Mouse (Mus musculus) layer of hippocampus, postnatal 25 days (tissue): ENCODE measurements at regions not wholly inside any gene's neighbourhood (a gene's known extent, or its start where the extent isn't known, plus 50 kb on each side); places are given as distances from the start of the nearest gene placed in this dataset.

Experiments used
- DNase-seq, 2 experiments: peaks; one replicate each; pipeline ENCODE4 v3.0.0; 2022; ENCODE audit warnings: mixed read lengths in 2 of 2, low spot score in 1 of 2; ENCODE audit errors: extremely low spot score in 1 of 2

- no peak for DNase-seq
Observed at GRCm38 (mm10) chr9:30775161-30775560, 147.1 kb downstream of the Adamts15 start.

GRCm38 (mm10) chr9:30772456-30772855 lies 149.8 kb downstream of the Adamts15 start:
- DNase-seq = no peak

- no peak for DNase-seq
Observed at GRCm38 (mm10) chr9:30770436-30771173, 151.6 kb downstream of the Adamts15 start.

- no peak for DNase-seq
Observed at GRCm38 (mm10) chr9:30769435-30769729, 152.9 kb downstream of the Adamts15 start.

GRCm38 (mm10) chr9:30768665-30769434 lies 153.4 kb downstream of the Adamts15 start:
- DNase-seq = no peak

GRCm38 (mm10) chr9:30766701-30767100 lies 155.6 kb downstream of the Adamts15 start:
- DNase-seq = no peak

GRCm38 (mm10) chr9:30766171-30766570 lies 156.1 kb downstream of the Adamts15 start:
- DNase-seq = no peak

GRCm38 (mm10) chr9:30765017-30765569 lies 157.2 kb downstream of the Adamts15 start:
- DNase-seq = no peak

- DNase-seq = no peak
Observed at GRCm38 (mm10) chr9:30762913-30763312, 159.3 kb downstream of the Adamts15 start.

- DNase-seq = no peak
Observed at GRCm38 (mm10) chr9:30758121-30758520, 164.1 kb downstream of the Adamts15 start.

- no peak for DNase-seq
Observed at GRCm38 (mm10) chr9:30757406-30757805, 164.8 kb downstream of the Adamts15 start.

GRCm38 (mm10) chr9:30756796-30757195 lies 165.5 kb downstream of the Adamts15 start:
- no peak for DNase-seq

- DNase-seq = no peak
Observed at GRCm38 (mm10) chr9:30755586-30755985, 166.7 kb downstream of the Adamts15 start.

- no peak for DNase-seq
Observed at GRCm38 (mm10) chr9:30754826-30755225, 167.4 kb downstream of the Adamts15 start.

- DNase-seq = no peak
Observed at GRCm38 (mm10) chr9:30743471-30743870, 178.8 kb downstream of the Adamts15 start.

GRCm38 (mm10) chr9:30742471-30743098 lies 179.7 kb downstream of the Adamts15 start:
- DNase-seq = no peak

- no peak for DNase-seq
Observed at GRCm38 (mm10) chr9:30731687-30732086, 190.6 kb downstream of the Adamts15 start.

- DNase-seq = no peak
Observed at GRCm38 (mm10) chr9:30723364-30724070, 198.7 kb downstream of the Adamts15 start.

GRCm38 (mm10) chr9:30721861-30722260 lies 200.4 kb downstream of the Adamts15 start:
- DNase-seq = no peak

- no peak for DNase-seq
Observed at GRCm38 (mm10) chr9:30716421-30717170, 205.7 kb downstream of the Adamts15 start.
